Mouse (Mus musculus) CH12.LX (cell line): Measurements from ENCODE around the gene Apol7e. TPM values are rescaled to one million over a fixed set of nuclear protein-coding genes. Genes with fewer than 3 reads are reported as not detected.

ENCODE experiments used
- DNase-seq: peaks from one replicate; pipeline ENCODE4 v3.0.0-alpha.2; 2013; ENCODE audit errors: extremely low read depth
- H3K27ac ChIP-seq: 2 replicates; pipeline ENCODE4 v1.5.1; 2012; ENCODE audit warnings: low read depth, mild to moderate bottlenecking, control low read depth, moderate library complexity; ENCODE audit not compliant: insufficient read depth
- H3K27me3 ChIP-seq: replicated peaks from 2 replicates; pipeline ENCODE3; 2012; ENCODE audit warnings: inconsistent platforms
- H3K36me3 ChIP-seq, 2 experiments: replicated peaks in 1 of 2; 2 replicates each; pipeline versions ENCODE3 to v1.6.1; 2012; ENCODE audit warnings: inconsistent platforms in 1 of 2, low read length in 1 of 2, mild to moderate bottlenecking in 1 of 2, mixed read lengths in 1 of 2, moderate library complexity in 1 of 2; ENCODE audit not compliant: control insufficient read depth in 1 of 2, insufficient read depth in 1 of 2
- H3K4me1 ChIP-seq, 2 experiments: 2 replicates each; pipeline ENCODE4 v1.6.1; 2012; ENCODE audit warnings: inconsistent platforms in 1 of 2, moderate library complexity in 1 of 2; ENCODE audit not compliant: insufficient read depth in 2 of 2, control insufficient read depth in 1 of 2
- H3K4me2 ChIP-seq: 2 replicates; pipeline ENCODE4 v1.6.1; 2012; ENCODE audit warnings: low read depth, mild to moderate bottlenecking, control low read depth; ENCODE audit not compliant: poor library complexity, insufficient read depth, severe bottlenecking
- H3K4me3 ChIP-seq, 3 experiments: fragments of 150-350 bp in 1 of 3; sonication (generic) in 1 of 3; replicated peaks in 1 of 3; 2 replicates each; pipeline versions ENCODE3 to v1.5.1; 2011 to 2012; ENCODE audit warnings: low read depth in 2 of 3, low read length in 2 of 3, mild to moderate bottlenecking in 2 of 3, moderate library complexity in 2 of 3, control low read depth in 1 of 3, improper control_type of control experiment in 1 of 3, inconsistent platforms in 1 of 3, mixed read lengths in 1 of 3; ENCODE audit not compliant: poor library complexity in 1 of 3
- H3K79me2 ChIP-seq: replicated peaks from 2 replicates; pipeline ENCODE4 v1.6.1; 2012; ENCODE audit warnings: mild to moderate bottlenecking, moderate library complexity; ENCODE audit not compliant: control insufficient read depth, poor library complexity, insufficient read depth, severe bottlenecking; ENCODE audit errors: extremely low read depth
- H3K9ac ChIP-seq: 2 replicates; pipeline ENCODE4 v1.6.1; 2012; ENCODE audit warnings: low read depth, mild to moderate bottlenecking, control low read depth, moderate library complexity; ENCODE audit not compliant: insufficient read depth
- H3K9me3 ChIP-seq: replicated peaks from 2 replicates; pipeline ENCODE3; 2012; ENCODE audit warnings: low read length, inconsistent platforms, mixed read lengths
- CTCF ChIP-seq, 2 experiments: IDR thresholded peaks in 1 of 2; conservative IDR thresholded peaks in 1 of 2; 2 replicates each; pipeline ENCODE4 v1.5.1; 2011 to 2012; ENCODE audit warnings: low read depth in 2 of 2, low read length in 2 of 2, improper control_type of control experiment in 1 of 2, inconsistent platforms in 1 of 2, mild to moderate bottlenecking in 1 of 2, moderate library complexity in 1 of 2
- E2F4 ChIP-seq: IDR thresholded peaks from 2 replicates; pipeline ENCODE4 v1.6.1; 2011; ENCODE audit warnings: low read depth, low read length, improper control_type of control experiment; ENCODE audit not compliant: insufficient replicate concordance
- ELF1 ChIP-seq: IDR thresholded peaks from 2 replicates; pipeline ENCODE4 v1.6.1; 2014; ENCODE audit warnings: low read depth, mild to moderate bottlenecking, inconsistent platforms, low read length, improper control_type of control experiment
- EP300 ChIP-seq: IDR thresholded peaks from 2 replicates; pipeline ENCODE4 v1.6.1; 2011; ENCODE audit warnings: low read length, improper control_type of control experiment
- ETS1 ChIP-seq: conservative IDR thresholded peaks from 2 replicates; pipeline ENCODE4 v1.6.1; 2012; ENCODE audit warnings: low read depth, mild to moderate bottlenecking, inconsistent platforms, low read length, improper control_type of control experiment, moderate library complexity
- GABPA ChIP-seq: IDR thresholded peaks from 2 replicates; pipeline ENCODE4 v1.6.1; 2012; ENCODE audit warnings: low read depth, low read length, improper control_type of control experiment, inconsistent platforms; ENCODE audit not compliant: insufficient replicate concordance
- IRF4 ChIP-seq: IDR thresholded peaks from 2 replicates; pipeline ENCODE4 v1.6.1; 2014; ENCODE audit warnings: low read depth, mild to moderate bottlenecking, inconsistent platforms, low read length, improper control_type of control experiment
- JUN ChIP-seq: IDR thresholded peaks from 2 replicates; pipeline ENCODE4 v1.6.1; 2011; ENCODE audit warnings: low read depth, mild to moderate bottlenecking, low read length, improper control_type of control experiment, moderate library complexity; ENCODE audit not compliant: insufficient read depth
- JUND ChIP-seq: conservative IDR thresholded peaks from 2 replicates; pipeline ENCODE4 v1.6.1; 2011; ENCODE audit warnings: low read depth, low read length, improper control_type of control experiment
- KAT2A ChIP-seq: IDR thresholded peaks from 2 replicates; pipeline ENCODE4 v1.6.1; 2012; ENCODE audit warnings: low read length, improper control_type of control experiment, inconsistent platforms; ENCODE audit not compliant: insufficient replicate concordance
- MAX ChIP-seq: IDR thresholded peaks from 2 replicates; pipeline ENCODE4 v1.6.1; 2011; ENCODE audit warnings: low read length, improper control_type of control experiment
- MAZ ChIP-seq: IDR thresholded peaks from 2 replicates; pipeline ENCODE4 v1.6.1; 2012; ENCODE audit warnings: low read depth, mild to moderate bottlenecking, inconsistent platforms, low read length, improper control_type of control experiment, moderate library complexity
- MEF2A ChIP-seq: IDR thresholded peaks from 2 replicates; pipeline ENCODE4 v1.6.1; 2014; ENCODE audit warnings: low read depth, mild to moderate bottlenecking, inconsistent platforms, low read length, improper control_type of control experiment, borderline replicate concordance
- POLR2A ChIP-seq: IDR thresholded peaks from 2 replicates; pipeline ENCODE4 v1.6.1; 2011; ENCODE audit warnings: low read depth, mild to moderate bottlenecking, improper control_type of control experiment, low read length
- POLR2AphosphoS2 ChIP-seq: IDR thresholded peaks from 2 replicates; pipeline ENCODE4 v1.6.1; 2011; ENCODE audit warnings: low read depth, low read length, improper control_type of control experiment
- RAD21 ChIP-seq: IDR thresholded peaks from 2 replicates; pipeline ENCODE4 v1.6.1; 2011; ENCODE audit warnings: low read depth, mild to moderate bottlenecking, low read length, improper control_type of control experiment, moderate library complexity
- SIN3A ChIP-seq: IDR thresholded peaks from 2 replicates; pipeline ENCODE4 v1.6.1; 2012; ENCODE audit warnings: low read length, improper control_type of control experiment, inconsistent platforms
- SMC3 ChIP-seq: IDR thresholded peaks from 2 replicates; pipeline ENCODE4 v1.6.1; 2011; ENCODE audit warnings: low read depth, low read length, improper control_type of control experiment
- TBP ChIP-seq: conservative IDR thresholded peaks from 2 replicates; pipeline ENCODE4 v1.6.1; 2011; ENCODE audit warnings: low read depth, low read length, improper control_type of control experiment
- USF1 ChIP-seq: IDR thresholded peaks from 2 replicates; pipeline ENCODE4 v1.6.1; 2014; ENCODE audit warnings: low read depth, mild to moderate bottlenecking, inconsistent platforms, low read length, improper control_type of control experiment
- USF2 ChIP-seq: conservative IDR thresholded peaks from 2 replicates; pipeline ENCODE4 v1.6.1; 2011; ENCODE audit warnings: low read depth, low read length, improper control_type of control experiment
- ZC3H11A ChIP-seq: IDR thresholded peaks from 2 replicates; pipeline ENCODE4 v1.6.1; 2012; ENCODE audit warnings: low read depth, mild to moderate bottlenecking, inconsistent platforms, low read length, improper control_type of control experiment
- ZKSCAN1 ChIP-seq: IDR thresholded peaks from 2 replicates; pipeline ENCODE4 v1.6.1; 2012; ENCODE audit warnings: low read depth, inconsistent platforms, low read length, improper control_type of control experiment, borderline replicate concordance
- ZNF384 ChIP-seq: IDR thresholded peaks from 2 replicates; pipeline ENCODE4 v1.6.1; 2012; ENCODE audit warnings: low read depth, low read length, improper control_type of control experiment, inconsistent platforms
- dilution Hi-C: fragments of 300-500 bp; cut with MboI; formaldehyde crosslinking; loops from 2 replicates; pipeline ENCODE4 v1.14.3; 2020; ENCODE audit warnings: low sequenced_read_pairs; ENCODE audit not compliant: extremely low pct_unique_long_range_greater_than_20kb, extremely low pct_ligation_motif_present
- in situ Hi-C: fragments of 300-500 bp; cut with MboI; formaldehyde crosslinking; loops from 3 replicates; pipeline ENCODE4 v1.14.3; 2019; ENCODE audit warnings: low sequenced_read_pairs, low pct_ligation_motif_present, low pct_unique_long_range_greater_than_20kb, mixed read lengths
- polyA plus RNA-seq: library from polyadenylated mRNA; unstranded; fragments of >175 nt; gene quantifications from 2 replicates; pipeline ENCODE4 v1.2.1, GENCODE M21; 2012; ENCODE audit warnings: low read depth; ENCODE audit not compliant: insufficient read length
- total RNA-seq, 2 experiments: library from RNA; depleted of rRNA; stranded (reverse); fragments of 300-350 nt in 1 of 2; fragments of >200 nt in 1 of 2; gene quantifications; 2 replicates each; pipeline ENCODE4 v1.2.3; 2012 to 2014

Apol7e gene
- total and polyA plus RNA-seq, 3 experiments = not detected

DNA sequence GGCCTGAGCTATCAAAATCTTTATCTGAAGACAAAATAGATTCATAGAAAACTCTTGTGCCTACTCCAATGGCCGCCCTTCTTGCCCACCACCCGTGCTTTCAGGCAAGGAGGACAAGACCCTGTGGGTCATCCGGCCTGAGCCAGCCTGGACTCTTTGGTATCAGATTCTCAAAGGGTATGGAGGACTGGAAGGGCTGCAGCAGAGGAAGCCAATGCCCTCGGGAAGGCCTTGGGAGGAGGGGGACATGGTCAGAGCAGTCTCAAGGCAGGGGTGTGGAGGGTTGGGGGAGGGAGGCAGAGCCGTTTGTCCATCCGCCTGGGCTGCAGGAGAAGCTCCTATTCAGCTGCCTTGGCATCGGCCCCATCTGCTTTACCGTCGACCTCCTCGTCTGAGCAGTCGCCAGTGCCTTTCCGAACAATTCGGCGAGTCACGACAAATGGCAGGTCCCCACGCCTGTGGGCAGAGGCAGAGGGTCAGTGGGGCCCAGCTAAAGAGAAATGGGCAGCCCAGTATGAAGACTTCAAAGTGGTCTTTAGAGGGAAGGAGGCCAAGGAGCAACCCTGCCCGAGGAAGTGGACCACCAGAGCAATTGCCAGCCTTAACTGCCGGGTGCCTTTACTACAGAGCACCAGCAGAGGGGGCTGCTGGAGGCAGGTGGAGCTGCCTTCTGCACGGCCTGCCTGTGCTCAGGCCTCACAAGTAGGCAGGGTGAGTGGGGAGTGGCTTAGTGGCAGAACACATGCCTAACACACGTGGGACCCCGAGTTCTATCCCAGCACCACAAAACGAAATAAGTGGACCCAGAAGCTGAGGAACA lies 63.1 kb downstream of the Apol7e start:
- Histone ChIP-seq H3K36me3 (peaks cover 67 to 77% of the 10 kb centered on the region in 2 experiments), H3K27me3 (no peaks in the 10 kb centered on the region), H3K9ac (no peak overlapping the region), H3K4me3 (no peak overlapping the region), H3K9me3 (no peaks in the 10 kb centered on the region), H3K4me1 (no peaks in the 10 kb centered on the region), H3K27ac (no peak overlapping the region), H3K4me2 (no peak overlapping the region), H3K79me2 (no peaks in the 10 kb centered on the region)
- TF ChIP-seq POLR2AphosphoS2 (no peak), ELF1 (no peak), RAD21 (peak; percentile 15), SIN3A (no peak), TBP (no peak), CTCF (conservative IDR thresholded peaks at IDR 0.05 in 1 of 2, IDR thresholded peaks at IDR 0.05 in 1 of 2; ENCODE audit: low read depth in 2 of 2, low read length in 2 of 2) (peak; percentile 23 to 60; a peak in 3 of 4 replicates), ZC3H11A (no peak), USF1 (no peak), MAX (no peak), SMC3 (peak; percentile 54; the same call in 1 of the 2 replicates)
- in situ Hi-C loops = no loop called here
- dilution Hi-C loops = no loop called here
- DNase-seq = peak; percentile 28

DNA sequence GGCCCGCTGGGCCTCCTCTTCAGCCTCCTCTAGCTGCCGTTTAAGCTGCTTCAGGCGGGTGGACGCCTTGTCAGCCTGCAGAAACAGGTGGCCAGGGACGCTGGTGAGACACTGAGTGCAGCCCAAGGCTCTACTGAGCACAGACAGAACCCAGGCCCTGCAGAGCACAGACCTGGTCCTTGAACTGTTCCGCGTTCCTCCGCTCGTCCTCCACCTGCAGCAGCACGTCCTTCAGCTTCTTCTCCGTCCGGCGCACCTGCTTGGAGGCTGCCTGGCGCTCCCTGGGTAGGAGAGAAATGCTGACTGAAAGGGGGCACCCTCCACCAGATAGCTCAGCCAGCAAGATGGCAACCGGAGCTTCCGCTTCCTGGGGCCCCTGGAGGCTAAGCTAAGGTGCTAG lies 64.4 kb downstream of the Apol7e start:
- DNase-seq = no peak
- no peaks in the 10 kb centered on the region for H3K27me3 ChIP-seq
- in situ Hi-C loops = no loop called here
- no peak overlapping the region for H3K27ac ChIP-seq
- no peak overlapping the region for H3K4me2 ChIP-seq
- no peaks in the 10 kb centered on the region for H3K4me1 ChIP-seq
- peaks cover 80 to 90% of the 10 kb centered on the region in 2 experiments for H3K36me3 ChIP-seq
- no peak overlapping the region for H3K9ac ChIP-seq
- H3K4me3 ChIP-seq = no peak overlapping the region
- no peak for TF ChIP-seq MAX
- TF ChIP-seq MEF2A = no peak
- no peak for TF ChIP-seq USF1
- no peak for TF ChIP-seq JUND
- TF ChIP-seq GABPA = no peak
- H3K9me3 ChIP-seq = no peaks in the 10 kb centered on the region
- dilution Hi-C loops = no loop called here
- H3K79me2 ChIP-seq = no peaks in the 10 kb centered on the region

DNA sequence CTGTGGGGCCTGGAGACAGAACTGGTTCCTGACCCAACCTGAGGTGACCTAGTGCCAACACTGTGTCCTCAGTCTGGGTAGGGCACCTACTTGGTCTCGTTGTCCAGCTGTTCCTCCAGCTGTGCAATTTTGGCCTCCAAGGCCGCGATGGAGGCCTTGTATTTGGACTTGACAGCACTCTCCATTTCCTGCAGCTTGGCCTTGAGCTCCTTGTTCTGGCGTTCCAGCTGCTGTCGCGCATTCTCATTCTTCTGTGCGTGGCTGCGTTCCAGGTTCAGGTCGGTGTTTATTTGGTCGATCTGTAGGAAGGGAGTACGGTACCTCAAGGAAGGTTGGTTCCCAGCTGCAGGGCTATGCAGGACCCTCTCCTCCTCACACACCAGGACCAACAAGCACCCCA lies 65.0 kb downstream of the Apol7e start:
- no peak for DNase-seq
- H3K27ac ChIP-seq = no peak overlapping the region
- no peak overlapping the region for H3K4me2 ChIP-seq
- H3K9me3 ChIP-seq = no peaks in the 10 kb centered on the region
- no peaks in the 10 kb centered on the region for H3K4me1 ChIP-seq
- no peaks in the 10 kb centered on the region for H3K79me2 ChIP-seq
- H3K27me3 ChIP-seq = no peaks in the 10 kb centered on the region
- peaks cover 86 to 94% of the 10 kb centered on the region in 2 experiments for H3K36me3 ChIP-seq
- in situ Hi-C loops = no loop called here
- TF ChIP-seq E2F4 (no peak), IRF4 (no peak), ZNF384 (no peak), ETS1 (no peak), KAT2A (no peak), ZKSCAN1 (no peak), USF1 (no peak), USF2 (no peak), MAZ (no peak), ELF1 (no peak), EP300 (no peak), MEF2A (no peak), POLR2A (no peak), JUN (no peak), MAX (no peak)
- H3K4me3 ChIP-seq = no peak overlapping the region
- dilution Hi-C loops = no loop called here
- no peak overlapping the region for H3K9ac ChIP-seq
